Mouse (Mus musculus) heart, postnatal 4 days (tissue): ENCODE measurements around the gene Tagap1. TPM values are rescaled to one million over a fixed set of nuclear protein-coding genes. Genes with fewer than 3 reads are reported as not detected.
A peak's percentile ranks its signal among the peaks of the same experiment; 100 is the strongest.
"Not testable (repeated sequence)": the region's sequence is repeated elsewhere in the genome, so short reads cannot be mapped to it uniquely, and the experiment has no call there.

Experiments used
- DNase-seq: peaks from one replicate; pipeline ENCODE4 v3.0.0; 2021
- total RNA-seq, 2 experiments: library from RNA; stranded (reverse); gene quantifications; 2 replicates each; pipeline ENCODE4 v1.2.3; 2021

Gene Tagap1
- total RNA-seq, 2 experiments from 2014 or later = 12.1 to 13.0 TPM

- DNase-seq = not testable (repeated sequence)
These were observed 435 bp upstream of the Tagap1 start for GRCm38 (mm10) chr17:6961181-6962000.

GRCm38 (mm10) chr17:6960349-6960748 is 607 bp downstream of the Tagap1 start:
- not testable (repeated sequence) for DNase-seq

- DNase-seq = not testable (repeated sequence)
These were observed 1.3 kb downstream of the Tagap1 start for GRCm38 (mm10) chr17:6959543-6960259.

GRCm38 (mm10) chr17:6958881-6959280 is 2.1 kb downstream of the Tagap1 start:
- DNase-seq = not testable (repeated sequence)

GRCm38 (mm10) chr17:6948769-6949228 is 12.2 kb downstream of the Tagap1 start:
- not testable (repeated sequence) for DNase-seq

GRCm38 (mm10) chr17:6947984-6948768 is 12.8 kb downstream of the Tagap1 start, which contains the start of gene Rsph3b:
Gene Rsph3b, minus strand, starts transcription at chr17:6948682.
- peak; percentile 83 for DNase-seq

GRCm38 (mm10) chr17:6947637-6947983 is 13.3 kb downstream of the Tagap1 start:
- not testable (repeated sequence) for DNase-seq

GRCm38 (mm10) chr17:6942560-6942959 is 18.4 kb downstream of the Tagap1 start:
- DNase-seq = not testable (repeated sequence)

GRCm38 (mm10) chr17:6931625-6932024 is 29.3 kb downstream of the Tagap1 start:
- not testable (repeated sequence) for DNase-seq

GRCm38 (mm10) chr17:6920351-6920894 is 40.5 kb downstream of the Tagap1 start:
- DNase-seq = not testable (repeated sequence)

- DNase-seq = not testable (repeated sequence)
These were observed 41.6 kb downstream of the Tagap1 start for GRCm38 (mm10) chr17:6919388-6919787.

- DNase-seq = not testable (repeated sequence)
These were observed 45.7 kb downstream of the Tagap1 start for GRCm38 (mm10) chr17:6915282-6915681.

- not testable (repeated sequence) for DNase-seq
These were observed 46.9 kb downstream of the Tagap1 start for GRCm38 (mm10) chr17:6914066-6914465.

Other genes starting within 250 kb of the Tagap1 start
- gene Ezr, start 178.4 kb downstream of the Tagap1 start, total RNA-seq = 100 to 1,000 TPM; 103 to 104 TPM
- gene Rsph3b, start 12.5 kb downstream of the Tagap1 start, total RNA-seq = 10 to 100 TPM; 52.6 to 55.3 TPM
- 100 to 1,000 TPM; 167 to 181 TPM for gene Rnaset2b, start 9.5 kb upstream of the Tagap1 start, total RNA-seq
- not detected for gene Gm49721, start 17.7 kb upstream of the Tagap1 start, total RNA-seq
- gene Gm1604a, start 64.4 kb upstream of the Tagap1 start, total RNA-seq = not detected
- 10 to 100 TPM; 26.2 to 31.1 TPM for gene Rps6ka2, start 209.0 kb upstream of the Tagap1 start, total RNA-seq